Mouse (Mus musculus) testis, adult 2 months (tissue): ENCODE results near the gene Trim9. TPM values are rescaled to one million over a fixed set of nuclear protein-coding genes. Genes with fewer than 3 reads are reported as not detected.

Experiments used
- H3K27ac ChIP-seq: fragments of 200-500 bp; 2 replicates; pipeline ENCODE4 v1.5.1; 2012; ENCODE audit warnings: low read depth, low read length; ENCODE audit not compliant: control insufficient read depth, insufficient read depth
- H3K27me3 ChIP-seq: fragments of 200-500 bp; 2 replicates; pipeline ENCODE4 v1.6.1; 2012; ENCODE audit warnings: mild to moderate bottlenecking, low read length, moderate library complexity; ENCODE audit not compliant: control insufficient read depth, insufficient read depth
- H3K36me3 ChIP-seq: fragments of 200-500 bp; 2 replicates; pipeline ENCODE4 v1.6.1; 2012; ENCODE audit warnings: mild to moderate bottlenecking, low read length; ENCODE audit not compliant: control insufficient read depth, insufficient read depth
- H3K4me1 ChIP-seq: fragments of 200-500 bp; 2 replicates; pipeline ENCODE4 v1.6.1; 2012; ENCODE audit warnings: low read length; ENCODE audit not compliant: control insufficient read depth, insufficient read depth
- H3K4me3 ChIP-seq: fragments of 200-500 bp; 2 replicates; pipeline ENCODE4 v1.5.1; 2012; ENCODE audit warnings: low read depth, mild to moderate bottlenecking, low read length, moderate library complexity, mixed read lengths; ENCODE audit not compliant: control insufficient read depth
- CTCF ChIP-seq: fragments of 200-500 bp; IDR thresholded peaks from 2 replicates; pipeline ENCODE4 v1.5.1; 2012; ENCODE audit warnings: low read depth, mild to moderate bottlenecking, inconsistent platforms, low read length, moderate library complexity; ENCODE audit not compliant: control insufficient read depth, insufficient read depth, insufficient replicate concordance
- POLR2A ChIP-seq: fragments of 200-500 bp; IDR thresholded peaks from 2 replicates; pipeline ENCODE4 v1.6.1; 2012; ENCODE audit warnings: low read depth, mild to moderate bottlenecking, inconsistent platforms, low read length, moderate library complexity; ENCODE audit not compliant: control insufficient read depth
- polyA plus RNA-seq: library from polyadenylated mRNA; depleted of rRNA; stranded (reverse); fragments of >200 nt; gene quantifications from 2 replicates; pipeline ENCODE4 v1.2.3, GENCODE M21; 2012

Gene Trim9
- polyA plus RNA-seq, 1 experiment, result 0.61 TPM

DNA sequence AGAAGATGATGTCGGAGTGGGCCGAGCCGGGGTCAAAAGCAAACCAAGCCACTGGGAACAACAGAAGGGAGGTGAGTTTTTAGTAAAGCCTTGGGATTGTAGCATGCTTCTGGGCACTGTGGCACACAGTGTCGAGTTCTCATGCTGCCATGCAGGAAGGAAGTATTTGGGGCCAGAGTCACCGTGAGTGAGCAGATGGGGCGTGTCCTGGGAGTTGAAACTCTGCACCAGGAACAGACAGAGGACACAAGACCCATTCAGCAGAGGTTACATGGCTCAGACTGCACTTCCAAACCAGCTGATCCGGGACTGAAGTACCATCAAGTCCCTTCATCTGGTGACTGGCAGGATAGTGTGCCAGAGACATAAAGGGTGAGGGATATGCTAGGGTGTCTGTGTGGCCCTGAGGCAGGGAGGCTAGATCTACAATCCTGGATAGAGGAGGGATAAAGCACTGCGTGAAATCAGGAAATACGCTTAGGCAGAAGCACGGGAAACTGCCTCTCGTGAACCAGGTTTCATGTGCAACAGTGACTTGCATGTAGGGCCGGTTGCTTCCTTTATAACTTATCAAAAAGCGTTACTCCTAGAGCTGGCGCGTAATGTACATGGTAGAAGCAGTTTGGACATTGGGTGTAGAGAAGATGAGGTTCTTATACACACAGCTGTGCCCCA lies 96.1 kb downstream of the Trim9 start:
- TF ChIP-seq POLR2A (no peak), CTCF (no peak)
- no peaks in the 10 kb centered on the region for H3K4me1 ChIP-seq
- H3K27me3 ChIP-seq, result no peaks in the 10 kb centered on the region
- H3K36me3 ChIP-seq, result no peaks in the 10 kb centered on the region
- no peak overlapping the region for H3K4me3 ChIP-seq
- no peak overlapping the region for H3K27ac ChIP-seq

DNA sequence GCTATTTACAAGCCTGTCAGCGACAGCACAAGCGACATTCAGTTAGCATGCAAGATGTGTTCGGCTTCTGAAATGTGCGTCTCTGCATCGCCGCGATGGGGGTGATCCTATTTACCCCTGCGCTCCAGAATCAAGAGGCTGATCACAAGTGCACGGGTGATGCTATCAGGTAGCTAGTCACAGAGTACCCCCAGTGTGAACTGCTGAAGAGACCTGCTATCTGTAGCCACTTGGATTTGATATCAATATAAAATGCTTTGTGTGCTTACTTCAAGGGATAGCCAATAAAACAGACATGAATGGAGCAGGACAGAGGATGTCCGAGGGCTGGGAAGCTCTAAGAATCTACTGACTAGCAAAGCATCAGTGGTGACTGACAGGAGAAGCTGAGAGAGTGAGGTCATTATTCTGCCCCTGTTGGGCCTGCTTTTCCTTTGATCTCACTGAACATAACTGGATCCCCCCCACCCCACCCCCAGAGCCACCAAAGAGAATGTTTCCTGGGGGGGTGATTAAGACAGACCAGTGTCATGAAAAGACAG lies 97.7 kb downstream of the Trim9 start:
- TF ChIP-seq CTCF (no peak), POLR2A (no peak)
- no peaks in the 10 kb centered on the region for H3K36me3 ChIP-seq
- H3K27me3 ChIP-seq, result no peaks in the 10 kb centered on the region
- peaks cover 2% of the 10 kb centered on the region; the same call in 1 of the 2 replicates for H3K4me1 ChIP-seq
- H3K4me3 ChIP-seq, result no peak overlapping the region
- no peak overlapping the region for H3K27ac ChIP-seq

DNA sequence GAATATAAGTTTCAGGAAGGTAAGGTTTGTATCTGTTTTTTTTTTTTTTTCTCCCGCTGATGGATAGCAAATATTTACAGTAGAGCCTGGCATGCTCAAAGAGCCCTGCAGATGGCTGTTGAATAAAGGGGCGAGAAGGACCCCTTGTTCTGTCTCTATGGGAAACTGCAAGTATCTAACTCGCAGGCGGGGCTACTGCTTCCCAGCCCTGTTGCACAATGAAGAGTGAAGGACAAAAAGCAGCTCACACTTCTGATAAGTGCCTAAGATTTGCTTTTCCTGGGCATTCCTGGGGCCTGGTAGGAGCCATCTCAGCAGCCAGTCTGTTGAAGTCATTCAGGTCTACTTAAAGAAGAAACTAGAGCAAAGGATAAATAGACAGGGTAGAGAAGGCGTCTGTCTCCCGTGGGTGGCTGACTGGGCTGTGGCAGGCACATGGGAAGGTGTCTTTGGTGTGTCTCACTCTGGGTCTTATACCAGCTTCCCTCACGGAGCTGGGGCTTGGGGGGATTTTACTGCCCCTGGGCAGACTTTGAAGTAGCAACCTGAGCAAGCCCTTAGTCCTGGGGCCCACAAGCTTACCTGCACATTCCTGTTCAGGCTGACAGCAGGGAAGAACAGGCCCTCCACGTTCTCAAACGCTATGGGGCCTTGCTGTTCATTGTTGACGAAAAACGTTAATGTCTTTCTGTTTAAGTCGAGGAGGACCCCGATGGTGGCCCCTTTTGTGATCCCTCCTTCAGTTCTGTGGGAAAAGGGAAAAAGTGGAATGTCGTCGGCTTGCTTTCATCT lies 99.5 kb downstream of the Trim9 start:
- no peak overlapping the region for H3K4me3 ChIP-seq
- no peak for TF ChIP-seq CTCF
- TF ChIP-seq POLR2A, result no peak
- no peaks in the 10 kb centered on the region for H3K36me3 ChIP-seq
- H3K4me1 ChIP-seq, result peaks cover 2% of the 10 kb centered on the region; the same call in 1 of the 2 replicates
- H3K27me3 ChIP-seq, result no peaks in the 10 kb centered on the region
- H3K27ac ChIP-seq, result no peak overlapping the region

DNA sequence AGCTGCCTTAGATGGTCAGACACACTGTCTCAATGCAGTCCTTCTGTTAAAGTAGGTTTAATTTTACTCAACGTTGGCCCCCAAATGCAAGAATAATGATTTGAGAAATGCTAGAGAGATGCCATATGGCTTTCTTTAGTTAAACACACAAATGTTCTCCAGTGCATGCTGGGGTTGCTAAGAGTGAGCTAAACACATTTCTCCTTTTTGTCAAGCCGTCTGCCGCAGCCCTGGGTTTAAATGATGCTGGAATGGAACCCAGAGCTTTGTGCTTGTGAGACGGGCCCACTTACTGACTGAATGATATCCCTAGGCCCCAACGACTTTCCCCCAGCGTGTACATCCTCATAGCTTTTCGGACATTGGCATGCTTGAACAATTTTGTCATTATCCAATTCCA lies 104.9 kb downstream of the Trim9 start:
- Histone ChIP-seq H3K27me3 (no peaks in the 10 kb centered on the region), H3K27ac (no peak overlapping the region), H3K4me1 (peaks cover 2% of the 10 kb centered on the region; the same call in 1 of the 2 replicates), H3K4me3 (no peak overlapping the region), H3K36me3 (no peaks in the 10 kb centered on the region)
- TF ChIP-seq POLR2A (no peak), CTCF (no peak)

DNA sequence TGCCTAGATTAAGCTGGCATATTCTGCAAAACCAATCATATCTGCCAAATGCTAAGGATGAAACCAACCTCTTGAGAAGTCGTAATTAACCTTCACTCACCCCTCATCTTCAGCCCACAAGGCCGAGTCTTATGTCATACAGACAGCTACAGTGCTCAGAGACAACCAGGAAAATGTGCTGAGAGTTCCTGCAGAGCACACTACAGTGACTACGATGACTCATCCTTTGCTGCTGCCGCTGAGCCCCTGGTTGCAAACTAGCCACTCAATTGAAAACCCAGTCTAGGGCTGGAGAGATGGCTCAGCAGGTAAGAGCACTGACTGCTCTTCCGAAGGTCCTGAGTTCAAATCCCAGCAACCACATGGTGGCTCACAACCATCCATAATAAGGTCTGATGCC lies 107.7 kb downstream of the Trim9 start:
- no peak overlapping the region for H3K4me3 ChIP-seq
- H3K4me1 ChIP-seq, result peaks cover 4% of the 10 kb centered on the region
- H3K36me3 ChIP-seq, result no peaks in the 10 kb centered on the region
- no peaks in the 10 kb centered on the region for H3K27me3 ChIP-seq
- no peak overlapping the region for H3K27ac ChIP-seq
- TF ChIP-seq CTCF (no peak), POLR2A (no peak)

DNA sequence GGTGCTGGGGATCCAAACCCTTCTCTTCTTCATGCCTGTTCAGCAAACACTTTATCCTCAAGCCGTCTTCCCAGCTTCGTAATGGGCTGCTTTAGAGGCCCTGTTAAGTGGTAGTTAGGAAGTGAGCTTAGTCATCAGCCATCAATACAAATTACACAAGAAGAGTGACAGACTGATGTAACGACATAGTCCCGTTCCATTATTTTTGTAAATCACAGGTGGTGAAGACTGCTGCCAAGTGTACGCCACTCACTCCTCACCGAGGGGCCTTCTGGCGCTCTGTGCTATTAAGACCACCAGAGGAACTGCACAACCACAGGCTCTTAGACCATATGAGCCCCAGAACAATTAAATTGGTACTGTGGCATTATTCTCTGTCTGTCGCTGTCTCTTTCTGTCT lies 108.8 kb downstream of the Trim9 start:
- no peak overlapping the region for H3K4me3 ChIP-seq
- TF ChIP-seq CTCF, result no peak
- TF ChIP-seq POLR2A, result no peak
- H3K27ac ChIP-seq, result no peak overlapping the region
- no peaks in the 10 kb centered on the region for H3K36me3 ChIP-seq
- H3K27me3 ChIP-seq, result no peaks in the 10 kb centered on the region
- peaks cover 4% of the 10 kb centered on the region for H3K4me1 ChIP-seq

DNA sequence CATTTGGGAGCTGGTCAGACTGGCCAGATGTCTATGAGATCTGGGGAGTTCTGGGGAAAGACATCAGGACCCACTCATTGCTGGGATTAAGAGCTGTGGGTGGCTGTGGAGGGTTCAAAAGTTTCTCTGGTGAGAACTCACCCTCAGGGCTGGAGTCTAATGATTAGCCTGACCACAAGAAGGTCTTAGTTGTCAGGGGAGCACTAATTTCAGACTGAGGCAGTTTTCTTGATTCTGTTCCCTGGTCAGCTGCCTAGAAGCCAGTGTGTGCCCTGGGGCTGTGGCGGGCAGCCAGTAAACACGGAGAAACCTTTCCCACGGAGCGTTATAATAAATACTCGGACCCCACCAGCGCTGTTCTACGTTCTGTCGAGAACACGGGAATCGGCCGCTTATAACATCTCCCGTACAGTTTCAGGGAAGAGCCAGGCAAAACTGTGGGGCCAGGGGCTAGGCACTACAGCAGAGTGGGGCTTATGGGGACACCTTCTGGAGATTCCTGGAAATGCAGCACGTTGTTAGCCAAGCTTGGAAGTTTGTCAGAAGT lies 112.4 kb downstream of the Trim9 start:
- peak overlapping the region; percentile 41 for H3K4me3 ChIP-seq
- peaks cover 4% of the 10 kb centered on the region for H3K4me1 ChIP-seq
- H3K27me3 ChIP-seq, result no peaks in the 10 kb centered on the region
- H3K27ac ChIP-seq, result no peak overlapping the region
- TF ChIP-seq CTCF (peak; percentile 69), POLR2A (no peak)
- no peaks in the 10 kb centered on the region for H3K36me3 ChIP-seq
